Mouse (Mus musculus) lung, adult 2 months (tissue): ENCODE data around the gene Sntg2. TPM values are rescaled to one million over a fixed set of nuclear protein-coding genes. Genes with fewer than 3 reads are reported as not detected.

Source experiments
- DNase-seq: peaks from one replicate; pipeline ENCODE4 v3.0.0; 2022
- H3K4me1 ChIP-seq: fragments of 200-500 bp; 2 replicates; pipeline ENCODE4 v1.6.1; 2011; ENCODE audit warnings: low read length; ENCODE audit not compliant: control insufficient read depth, insufficient read depth
- H3K4me3 ChIP-seq: fragments of 200-500 bp; replicated peaks from 2 replicates; pipeline ENCODE3; 2011; ENCODE audit warnings: low read depth, mild to moderate bottlenecking, control low read depth, low read length; ENCODE audit errors: extremely low read depth
- CTCF ChIP-seq: fragments of 200-500 bp; IDR thresholded peaks from 2 replicates; pipeline ENCODE4 v1.5.1; 2011; ENCODE audit warnings: mild to moderate bottlenecking, low read length, control low read depth; ENCODE audit not compliant: insufficient read depth
- POLR2A ChIP-seq: fragments of 200-500 bp; IDR thresholded peaks from 2 replicates; pipeline ENCODE4 v1.6.1; 2011; ENCODE audit warnings: low read depth, mild to moderate bottlenecking, control low read depth, low read length, borderline replicate concordance; ENCODE audit errors: extremely low read depth
- WGBS: fragments of 180-500 bp; shearing (Covaris S2); methylation state at CpG from one replicate; pipeline ENCODE4 v1.1.7; 2018; 5-methylcytosine and 5-hydroxymethylcytosine counted together
- polyA plus RNA-seq: library from polyadenylated mRNA; depleted of rRNA; stranded (reverse); fragments of >200 nt; gene quantifications from 2 replicates; pipeline ENCODE4 v1.2.3, GENCODE M21; 2012

Gene Sntg2
- polyA plus RNA-seq, 1 experiment = 2.5 TPM

GRCm38 (mm10) chr12:30352393-30352792, 20.8 kb downstream of the Sntg2 start:
- no peaks in the 10 kb centered on the region for H3K4me1 ChIP-seq
- TF ChIP-seq CTCF = no peak
- no peak for TF ChIP-seq POLR2A
- DNase-seq = no peak
- H3K4me3 ChIP-seq = no peak overlapping the region
- 59% methylated on average over 2 of the region's 2 CpGs for WGBS

DNA sequence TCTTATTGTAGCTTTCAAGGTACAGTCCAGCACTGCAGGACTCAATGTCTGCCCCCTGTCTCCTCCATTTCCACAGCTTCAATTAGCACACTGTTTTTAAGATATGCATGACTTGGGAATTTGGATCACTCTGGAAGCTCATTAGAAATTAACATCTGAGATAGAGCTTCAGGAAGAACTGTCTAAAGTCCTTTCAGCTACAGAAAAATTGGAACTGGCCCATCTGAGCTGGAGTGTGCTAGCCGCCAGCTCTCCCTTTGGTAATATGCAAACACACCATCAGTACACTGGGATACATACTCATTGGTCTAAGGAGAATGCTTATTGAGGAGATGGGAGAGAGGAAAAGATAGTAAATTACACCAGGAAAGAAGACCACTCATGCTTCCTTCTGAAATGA, 25.1 kb downstream of the Sntg2 start:
- no peaks in the 10 kb centered on the region for H3K4me1 ChIP-seq
- 90% methylated on average over 1 of the region's 1 CpGs for WGBS
- TF ChIP-seq CTCF (no peak), POLR2A (no peak)
- no peak for DNase-seq
- H3K4me3 ChIP-seq = no peak overlapping the region

DNA sequence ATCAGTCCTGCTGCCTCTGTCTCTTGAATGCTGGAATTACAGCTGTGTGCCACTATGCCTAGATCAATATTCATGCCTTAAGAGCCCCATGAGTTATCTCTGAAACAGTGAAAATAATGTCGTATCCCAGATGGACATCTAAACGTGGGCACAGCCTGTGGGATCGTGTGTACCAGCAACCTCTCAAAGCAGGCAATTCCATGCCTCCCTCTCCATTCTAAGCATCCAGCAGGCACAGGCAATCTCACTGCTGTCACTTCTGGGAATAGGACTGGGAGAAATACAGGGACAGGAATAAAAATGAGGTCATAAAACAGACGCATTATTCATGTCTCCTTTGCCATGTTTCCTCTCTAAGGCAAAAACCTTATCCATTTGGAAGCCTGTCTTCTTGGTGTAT, 25.9 kb downstream of the Sntg2 start:
- no peaks in the 10 kb centered on the region for H3K4me1 ChIP-seq
- TF ChIP-seq POLR2A (no peak), CTCF (no peak)
- 77% methylated on average over 4 of the region's 4 CpGs for WGBS
- DNase-seq = no peak
- no peak overlapping the region for H3K4me3 ChIP-seq

GRCm38 (mm10) chr12:30344806-30345205, 28.4 kb downstream of the Sntg2 start:
- Histone ChIP-seq H3K4me3 (no peak overlapping the region), H3K4me1 (no peaks in the 10 kb centered on the region)
- no peak for DNase-seq
- 14% methylated on average over 1 of the region's 1 CpGs for WGBS
- TF ChIP-seq CTCF (no peak), POLR2A (no peak)

GRCm38 (mm10) chr12:30336301-30336700, 36.9 kb downstream of the Sntg2 start:
- H3K4me1 ChIP-seq = no peaks in the 10 kb centered on the region
- TF ChIP-seq CTCF (no peak), POLR2A (no peak)
- DNase-seq = no peak
- no peak overlapping the region for H3K4me3 ChIP-seq
- WGBS = 83% methylated on average over 5 of the region's 5 CpGs

DNA sequence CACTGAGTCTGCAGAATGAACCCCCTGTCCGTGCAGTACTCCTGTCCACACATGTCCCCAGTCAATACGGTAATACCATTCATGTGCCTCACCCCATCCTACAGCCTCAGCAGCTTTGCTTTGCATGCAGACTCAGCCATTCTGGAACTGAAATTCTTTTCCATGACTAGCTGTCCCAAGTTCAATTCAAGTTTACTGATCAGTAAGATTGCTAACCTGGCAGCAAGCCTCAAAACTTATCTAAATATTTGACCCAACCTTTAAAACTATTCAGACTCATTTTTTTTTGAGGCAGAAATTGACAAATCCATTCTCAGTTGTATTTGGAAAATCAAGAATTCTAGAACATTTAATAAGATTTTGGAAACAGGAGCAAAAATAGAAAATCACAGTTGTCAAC, 38.7 kb downstream of the Sntg2 start:
- no peak for TF ChIP-seq POLR2A
- TF ChIP-seq CTCF = no peak
- WGBS = 96% methylated on average over 2 of the region's 2 CpGs
- DNase-seq = no peak
- H3K4me1 ChIP-seq = no peaks in the 10 kb centered on the region
- no peak overlapping the region for H3K4me3 ChIP-seq

DNA sequence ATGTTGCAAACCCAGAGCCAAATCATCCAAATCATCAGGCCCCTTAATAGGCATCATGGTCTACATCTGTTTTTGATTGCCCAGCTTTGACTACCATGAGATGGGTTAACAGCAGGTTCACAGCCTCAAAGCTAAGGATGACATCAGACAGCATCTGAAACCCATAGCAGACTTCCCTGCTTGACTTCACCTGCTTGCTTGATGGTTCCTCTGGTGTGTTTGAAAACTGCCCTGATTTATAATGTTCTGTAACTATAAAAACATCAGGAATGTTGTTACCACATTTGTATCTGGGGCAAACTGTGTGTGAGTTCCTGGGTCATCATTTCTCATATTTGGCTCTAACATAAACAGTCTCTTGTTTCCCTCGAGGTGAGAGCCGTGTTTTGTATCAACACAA, 55.2 kb downstream of the Sntg2 start:
- 29% methylated on average over 2 of the region's 2 CpGs for WGBS
- Histone ChIP-seq H3K4me3 (no peak overlapping the region), H3K4me1 (no peaks in the 10 kb centered on the region)
- TF ChIP-seq CTCF (no peak), POLR2A (no peak)
- DNase-seq = no peak

- no peak for DNase-seq
- Histone ChIP-seq H3K4me1 (no peaks in the 10 kb centered on the region), H3K4me3 (no peak overlapping the region)
- TF ChIP-seq CTCF (no peak), POLR2A (no peak)
These were observed 60.2 kb downstream of the Sntg2 start for GRCm38 (mm10) chr12:30313021-30313420.

DNA sequence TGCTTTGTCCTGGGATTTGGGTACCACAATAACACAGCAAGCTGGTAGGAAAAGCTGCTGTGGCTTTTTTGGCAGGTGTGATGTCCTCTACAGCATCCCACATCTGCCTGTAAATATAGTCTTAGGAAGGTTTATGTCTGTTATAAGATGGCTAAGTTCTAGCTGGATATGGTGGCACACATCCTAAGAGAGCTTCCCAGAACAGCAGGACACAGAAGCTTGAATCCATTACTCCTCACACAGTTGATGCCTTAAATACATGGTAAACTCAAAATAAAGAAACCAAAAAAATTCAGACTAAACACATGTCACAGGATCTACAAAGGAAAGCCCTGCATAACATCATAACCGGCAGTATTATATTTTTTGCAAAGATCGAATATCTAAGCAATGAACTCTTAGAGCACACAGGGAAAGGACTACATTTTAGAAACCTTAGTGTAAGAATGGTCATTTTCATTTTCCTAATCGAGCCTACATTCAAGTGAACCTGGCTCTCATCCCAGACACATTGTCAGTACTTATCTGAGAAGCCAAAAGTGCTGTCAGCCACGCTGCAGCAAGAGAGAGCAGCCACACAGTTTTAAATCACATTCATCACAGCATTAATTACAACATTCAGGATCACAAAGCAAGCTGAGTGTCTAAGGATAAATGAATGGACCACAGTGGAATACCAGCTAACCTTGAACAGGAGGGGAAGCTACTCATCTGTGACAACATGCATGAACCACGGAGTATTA, 64.8 kb downstream of the Sntg2 start:
- H3K4me1 ChIP-seq = no peaks in the 10 kb centered on the region
- DNase-seq = no peak
- WGBS = 47% methylated on average over 5 of the region's 5 CpGs
- H3K4me3 ChIP-seq = no peak overlapping the region
- TF ChIP-seq POLR2A (no peak), CTCF (no peak)
